23 mouse cellular contexts compared by ENCODE assay signal in the genomic region with DNA sequence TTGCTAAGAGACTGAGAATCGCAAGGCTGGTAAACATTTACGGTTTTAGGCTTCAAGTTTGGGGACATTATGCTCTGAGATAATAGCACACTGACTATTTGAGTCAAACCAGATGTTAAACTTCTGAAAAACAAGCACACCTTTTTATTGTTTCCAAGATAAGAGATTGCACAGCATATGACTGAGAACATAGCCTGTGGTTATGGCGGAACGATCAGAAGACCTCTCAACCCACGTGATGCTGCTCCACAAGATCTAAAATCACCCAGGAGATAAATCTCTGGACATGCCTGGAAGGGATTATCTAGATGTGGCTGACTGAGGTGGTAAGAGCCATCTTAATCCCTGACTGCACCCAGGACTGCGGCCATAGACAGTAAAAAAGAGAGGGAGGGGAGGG. TPM values are rescaled to one million over a fixed set of nuclear protein-coding genes. Genes with fewer than 3 reads are reported as not detected.
"Had no signal": no experiment of that assay in that cellular context is flagged by ENCODE, and none has a peak within 500 bp of the region (broad histone marks: within the 10 kb centered on the region; RNA-seq: fewer than 3 reads in every experiment).

No protein-coding gene starts in this region.

- H3K4me3 ChIP-seq: kidney, embryonic 15.5 days; limb, embryonic 15.5 days; midbrain, embryonic 13.5 days; myocyte; neural tube, embryonic 13.5 days had no signal

- DNase-seq: kidney, adult 11 months; kidney, adult 8-10 months; kidney, postnatal 10 days; kidney, postnatal 36 days; liver, postnatal 0 days; lung, embryonic 14.5 days; right cerebral cortex, adult 18-20 months; right cerebral cortex, postnatal 14 days; right cerebral cortex, postnatal 4 days; spleen, adult 18-20 months; thymus, adult 18-20 months; thymus, postnatal 36 days had no signal

- H3K9ac ChIP-seq: kidney, embryonic 15.5 days; limb, embryonic 15.5 days; liver, embryonic 14.5 days; liver, postnatal 0 days; lung, embryonic 14.5 days; midbrain, embryonic 13.5 days; neural tube, embryonic 13.5 days had no signal

- H3K27ac ChIP-seq: kidney, embryonic 15.5 days; limb, embryonic 15.5 days; liver, embryonic 14.5 days; macrophage; midbrain, embryonic 13.5 days; neural tube, embryonic 13.5 days had no signal

- H3K4me1 ChIP-seq: midbrain, embryonic 13.5 days; neural tube, embryonic 13.5 days had no signal

- H3K36me3 ChIP-seq: kidney, embryonic 15.5 days; limb, embryonic 15.5 days; midbrain, embryonic 13.5 days; neural tube, embryonic 13.5 days had no signal

- ATAC-seq: liver, postnatal 0 days; lung, postnatal 0 days; midbrain, embryonic 13.5 days; midbrain, embryonic 16.5 days had no signal

- H3K9me3 ChIP-seq: kidney, embryonic 15.5 days; limb, embryonic 15.5 days; midbrain, embryonic 13.5 days; neural tube, embryonic 13.5 days had no signal

- H3K27me3 ChIP-seq: kidney, embryonic 15.5 days; limb, embryonic 15.5 days; midbrain, embryonic 13.5 days; neural tube, embryonic 13.5 days had no signal

- H3K4me2 ChIP-seq: kidney, embryonic 15.5 days; limb, embryonic 15.5 days; liver, embryonic 11.5 days; lung, embryonic 14.5 days; midbrain, embryonic 13.5 days; neural tube, embryonic 13.5 days had no signal

RNA-seq across cellular contexts. Expression of gene Gm12216, which starts 37.9 kb away (rescaled TPM):
- polyA plus RNA-seq: limb, embryonic 11.5 days had no signal
